ENCODE assay signal across 16 mouse cellular contexts in the genomic region with DNA sequence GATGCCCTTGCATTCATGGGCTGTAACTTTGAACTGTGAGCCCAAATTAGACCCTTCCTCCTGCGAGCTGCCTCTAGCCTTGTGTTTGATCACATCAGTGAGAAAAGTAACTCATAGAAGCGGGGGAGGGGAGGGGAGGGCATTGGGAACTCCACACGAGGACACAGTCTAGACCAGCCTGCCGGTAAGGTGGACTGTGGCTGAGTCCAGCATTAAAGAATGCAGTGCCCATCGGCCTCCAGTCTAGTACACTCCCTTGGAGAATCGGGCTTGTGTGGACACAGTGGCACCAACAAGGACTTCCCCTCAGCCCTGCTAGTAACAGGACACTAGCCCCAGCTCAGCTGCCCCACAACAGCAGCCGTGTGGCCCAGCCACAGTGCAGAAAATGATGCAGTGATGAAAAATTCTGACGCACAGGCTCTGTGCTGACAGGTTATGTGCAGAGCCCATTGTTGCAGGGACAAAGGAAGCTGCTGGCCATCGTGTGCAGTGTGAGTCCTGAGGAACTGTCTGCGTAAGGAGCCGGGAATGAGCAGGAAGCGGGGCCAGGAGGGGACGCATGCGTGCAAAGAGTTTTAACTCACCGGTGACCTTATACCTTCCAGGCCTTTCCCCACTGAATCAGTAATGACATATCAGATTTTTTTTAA. TPM values are rescaled to one million over a fixed set of nuclear protein-coding genes. Genes with fewer than 3 reads are reported as not detected.
DNase-seq lines count a peak whose midpoint lies in the region; ATAC-seq lines count a peak whose summit lies in the region.
"Had no signal": no experiment of that assay in that cellular context is flagged by ENCODE, and none has a peak within 500 bp of the region (broad histone marks: within the 10 kb centered on the region; RNA-seq: fewer than 3 reads in every experiment).

No protein-coding gene starts in this region.

- H3K9me3 ChIP-seq in heart, embryonic 10.5 days, result no peaks in the 10 kb centered on the region
- H3K9me3 ChIP-seq in forebrain, embryonic 14.5 days (replicated peaks; ENCODE audit: control insufficient read depth, low read length), result no peaks in the 10 kb centered on the region
- H3K9me3 ChIP-seq in midbrain, embryonic 10.5 days (replicated peaks), result no peaks in the 10 kb centered on the region
- H3K9me3 ChIP-seq: G1E had no signal

- DNase-seq in heart, embryonic 10.5 days (ENCODE audit: low spot score), result no peak
- DNase-seq in heart, postnatal 10 days, result no peak
- peak; percentile 63 for DNase-seq in Muller cell, postnatal 12 days (ENCODE audit: inconsistent ontology term)
- DNase-seq in forebrain, embryonic 14.5 days (ENCODE audit: low spot score), result no peak
- DNase-seq in midbrain, embryonic 10.5 days (ENCODE audit: low spot score), result no peak
- no peak for DNase-seq in adrenal gland, postnatal 36 days
- DNase-seq in gastrocnemius, postnatal 14 days, result no peak
- no peak for DNase-seq in left cerebral cortex, postnatal 36 days (ENCODE audit: low spot score in 2 of 2)
- DNase-seq: B cell, adult 2 months; liver, postnatal 0 days; right cerebral cortex, postnatal 25 days; thymus, postnatal 14 days had no signal

- intact Hi-C loops in heart, postnatal 10 days (cut with DNase I), result no loop called here
- intact Hi-C loops in gastrocnemius, postnatal 14 days (cut with DNase I; ENCODE audit: low total_unique reads), result no loop called here
- intact Hi-C loops in left cerebral cortex, postnatal 36 days (cut with DNase I), result no loop called here

- no peak overlapping the region for H3K9ac ChIP-seq in forebrain, embryonic 14.5 days (ENCODE audit: low read length)
- H3K9ac ChIP-seq: liver, postnatal 0 days had no signal

- peak; percentile 19; the same call in 1 of the 2 replicates for ATAC-seq in forebrain, embryonic 14.5 days
- ATAC-seq: liver, postnatal 0 days had no signal

- H3K27ac ChIP-seq in heart, embryonic 10.5 days, result peak overlapping the region; percentile 29; the same call in 1 of the 2 replicates
- no peak overlapping the region for H3K27ac ChIP-seq in forebrain, embryonic 14.5 days (ENCODE audit: low read depth, low read length)
- peak overlapping the region; percentile 71 for H3K27ac ChIP-seq in midbrain, embryonic 10.5 days (replicated peaks)
- H3K27ac ChIP-seq: left cerebral cortex, adult 2 months had no signal

- H3K4me1 ChIP-seq in heart, embryonic 10.5 days, result peaks cover 6% of the 10 kb centered on the region; the same call in 1 of the 2 replicates
- no peaks in the 10 kb centered on the region; the same call in 1 of the 2 replicates for H3K4me1 ChIP-seq in forebrain, embryonic 14.5 days (ENCODE audit: control insufficient read depth, insufficient read depth, low read length)
- peaks cover 16% of the 10 kb centered on the region for H3K4me1 ChIP-seq in midbrain, embryonic 10.5 days

- peaks cover 15% of the 10 kb centered on the region; the same call in 1 of the 2 replicates for H3K27me3 ChIP-seq in heart, embryonic 10.5 days (ENCODE audit: insufficient read depth, poor library complexity, severe bottlenecking)
- H3K27me3 ChIP-seq in forebrain, embryonic 14.5 days (replicated peaks; ENCODE audit: control insufficient read depth, insufficient read depth, low read length), result no peaks in the 10 kb centered on the region
- no peaks in the 10 kb centered on the region for H3K27me3 ChIP-seq in midbrain, embryonic 10.5 days (ENCODE audit: low read depth, poor library complexity, severe bottlenecking)

- no peaks in the 10 kb centered on the region for H3K36me3 ChIP-seq in heart, embryonic 10.5 days
- no peaks in the 10 kb centered on the region for H3K36me3 ChIP-seq in forebrain, embryonic 14.5 days (ENCODE audit: control insufficient read depth, insufficient read depth, low read length)
- no peaks in the 10 kb centered on the region for H3K36me3 ChIP-seq in midbrain, embryonic 10.5 days
- H3K36me3 ChIP-seq: G1E had no signal

- no peak overlapping the region for H3K4me2 ChIP-seq in forebrain, embryonic 14.5 days (ENCODE audit: low read length)

- 59% methylated on average over 15 of the region's 15 CpGs for WGBS in heart, embryonic 10.5 days
- WGBS in forebrain, embryonic 14.5 days, result 41% methylated on average over 15 of the region's 15 CpGs
- WGBS in midbrain, embryonic 10.5 days, result 68% methylated on average over 15 of the region's 15 CpGs

- H3K4me3 ChIP-seq in heart, embryonic 10.5 days, result no peak overlapping the region
- no peak overlapping the region for H3K4me3 ChIP-seq in forebrain, embryonic 14.5 days (ENCODE audit: low read depth, low read length)
- no peak overlapping the region for H3K4me3 ChIP-seq in midbrain, embryonic 10.5 days
- H3K4me3 ChIP-seq: left cerebral cortex, adult 2 months had no signal

RNA-seq across cellular contexts. Expression of a gene that starts 17.8 kb away (rescaled TPM):
- polyA plus RNA-seq in heart, embryonic 10.5 days (2016; fragmentation: Nextera tagmentation; extraction: Ambion mirVana), result 0.48 and 1.1 TPM in 2 replicates
- total RNA-seq in heart, postnatal 10 days (2021), result under 1 TPM; 0.10 to 0.22 TPM
- polyA plus RNA-seq in forebrain, embryonic 14.5 days (2014; fragmentation: Nextera tagmentation; extraction: Ambion mirVana), result 0.21 TPM in 1 of 2 replicates, not detected in the other
- 0.06 and 0.32 TPM in 2 replicates for polyA plus RNA-seq in midbrain, embryonic 10.5 days (2016; fragmentation: Nextera tagmentation; extraction: Ambion mirVana)
- total RNA-seq in adrenal gland, postnatal 36 days (2021), result 1 to 10 TPM in 1 of 2 experiments, under 1 TPM in 1; 0.33 to 1.2 TPM
- total RNA-seq in gastrocnemius, postnatal 14 days (2021), result under 1 TPM in 1 of 2 experiments, not detected in 1; 0.12 TPM
- under 1 TPM in 1 of 2 experiments, not detected in 1; 0.16 TPM for total RNA-seq in left cerebral cortex, postnatal 36 days (2021)
- total RNA-seq: G1E; left cerebral cortex, adult 2 months; neutrophil, adult 5-6 weeks had no signal
- polyA plus RNA-seq: G1E had no signal

RNA-seq across cellular contexts. Expression of a gene that starts 50.5 kb away (rescaled TPM):
- polyA plus RNA-seq in heart, embryonic 10.5 days (2016; fragmentation: Nextera tagmentation; extraction: Ambion mirVana), result 0.22 and 4.2 TPM in 2 replicates
- total RNA-seq in heart, postnatal 10 days (2021), result not detected
- polyA plus RNA-seq in forebrain, embryonic 14.5 days (2014; fragmentation: Nextera tagmentation; extraction: Ambion mirVana), result 0.17 TPM in 1 of 2 replicates, not detected in the other
- polyA plus RNA-seq in midbrain, embryonic 10.5 days (2016; fragmentation: Nextera tagmentation; extraction: Ambion mirVana), result 0.14 and 0.21 TPM in 2 replicates
- under 1 TPM; 0.23 to 0.33 TPM for total RNA-seq in adrenal gland, postnatal 36 days (2021)
- total RNA-seq in gastrocnemius, postnatal 14 days (2021), result not detected
- not detected for total RNA-seq in left cerebral cortex, postnatal 36 days (2021)
- total RNA-seq: left cerebral cortex, adult 2 months; neutrophil, adult 5-6 weeks had no signal
- polyA plus RNA-seq: G1E; gonadal fat pad, adult 2 months had no signal
